Mouse (Mus musculus): Measurements from ENCODE around the gene Ccdc90b. TPM values are rescaled to one million over a fixed set of nuclear protein-coding genes. Genes with fewer than 3 reads are reported as not detected.

Ccdc90b gene
- polyA plus RNA-seq (2012; rRNA removed; ENCODE audit: low replicate concordance), result 1.8 and 3.0 TPM in 2 replicates

GRCm38 (mm10) chr7:92560986-92561876 is at the start of gene Ccdc90b:
TSS of gene Ccdc90b (plus strand) at chr7:92561149.

Other genes with a start within 250 kb of the Ccdc90b start
- 0.07 and 0.12 TPM in 2 replicates for gene Ankrd42, start 76.0 kb downstream of the Ccdc90b start, polyA plus RNA-seq (2012; rRNA removed; ENCODE audit: low replicate concordance)
- 10.7 and 20.1 TPM in 2 replicates for gene Pcf11, start 108.8 kb downstream of the Ccdc90b start, polyA plus RNA-seq (2012; rRNA removed; ENCODE audit: low replicate concordance)
- 0.36 and 1.6 TPM in 2 replicates for gene Rab30, start 180.5 kb downstream of the Ccdc90b start, polyA plus RNA-seq (2012; rRNA removed; ENCODE audit: low replicate concordance)